Mouse (Mus musculus) kidney, adult 18-20 months (tissue): Measurements from ENCODE around the gene Pxn.
"Not testable (repeated sequence)": the region's sequence is repeated elsewhere in the genome, so short reads cannot be mapped to it uniquely, and the experiment has no call there.

Experiments used
- DNase-seq: peaks from one replicate; pipeline ENCODE4 v3.0.0; 2021

Pxn gene

GRCm38 (mm10) chr5:115487353-115487752 lies 19.1 kb upstream of the Pxn start:
- DNase-seq, result no peak

GRCm38 (mm10) chr5:115487942-115488580 lies 18.4 kb upstream of the Pxn start:
- DNase-seq, result no peak

- DNase-seq, result peak; percentile 88
Observed at GRCm38 (mm10) chr5:115488841-115489698, 17.4 kb upstream of the Pxn start.

- peak; percentile 93 for DNase-seq
Observed at GRCm38 (mm10) chr5:115489699-115490637, 16.5 kb upstream of the Pxn start.

- no peak for DNase-seq
Observed at GRCm38 (mm10) chr5:115490638-115491000, 15.9 kb upstream of the Pxn start.

- DNase-seq, result no peak
Observed at GRCm38 (mm10) chr5:115491076-115491475, 15.4 kb upstream of the Pxn start.

- peak; percentile 57 for DNase-seq
Observed at GRCm38 (mm10) chr5:115491771-115492322, 14.6 kb upstream of the Pxn start.

- DNase-seq, result no peak
Observed at GRCm38 (mm10) chr5:115492711-115493335, 13.7 kb upstream of the Pxn start.

GRCm38 (mm10) chr5:115493441-115493840 lies 13.0 kb upstream of the Pxn start:
- DNase-seq, result no peak

- DNase-seq, result not testable (repeated sequence)
Observed at GRCm38 (mm10) chr5:115495618-115496017, 10.9 kb upstream of the Pxn start.

- no peak for DNase-seq
Observed at GRCm38 (mm10) chr5:115497033-115497432, 9.4 kb upstream of the Pxn start.

GRCm38 (mm10) chr5:115498307-115499240 lies 7.9 kb upstream of the Pxn start:
- DNase-seq, result no peak

GRCm38 (mm10) chr5:115500383-115500935 lies 6.0 kb upstream of the Pxn start:
- DNase-seq, result peak; percentile 40

GRCm38 (mm10) chr5:115503035-115503434 lies 3.4 kb upstream of the Pxn start:
- DNase-seq, result no peak

GRCm38 (mm10) chr5:115505617-115506016 lies 859 bp upstream of the Pxn start:
- not testable (repeated sequence) for DNase-seq

- no peak for DNase-seq
Observed at GRCm38 (mm10) chr5:115507267-115507980, 948 bp downstream of the Pxn start.

GRCm38 (mm10) chr5:115507981-115508858 lies 1.7 kb downstream of the Pxn start:
- DNase-seq, result peak; percentile 85

GRCm38 (mm10) chr5:115508859-115509147 lies 2.3 kb downstream of the Pxn start:
- peak; percentile 86 for DNase-seq

GRCm38 (mm10) chr5:115509321-115509761 lies 2.9 kb downstream of the Pxn start:
- DNase-seq, result peak; percentile 74
